Comparison of ENCODE assay signal across 26 mouse cellular contexts in the genomic region with DNA sequence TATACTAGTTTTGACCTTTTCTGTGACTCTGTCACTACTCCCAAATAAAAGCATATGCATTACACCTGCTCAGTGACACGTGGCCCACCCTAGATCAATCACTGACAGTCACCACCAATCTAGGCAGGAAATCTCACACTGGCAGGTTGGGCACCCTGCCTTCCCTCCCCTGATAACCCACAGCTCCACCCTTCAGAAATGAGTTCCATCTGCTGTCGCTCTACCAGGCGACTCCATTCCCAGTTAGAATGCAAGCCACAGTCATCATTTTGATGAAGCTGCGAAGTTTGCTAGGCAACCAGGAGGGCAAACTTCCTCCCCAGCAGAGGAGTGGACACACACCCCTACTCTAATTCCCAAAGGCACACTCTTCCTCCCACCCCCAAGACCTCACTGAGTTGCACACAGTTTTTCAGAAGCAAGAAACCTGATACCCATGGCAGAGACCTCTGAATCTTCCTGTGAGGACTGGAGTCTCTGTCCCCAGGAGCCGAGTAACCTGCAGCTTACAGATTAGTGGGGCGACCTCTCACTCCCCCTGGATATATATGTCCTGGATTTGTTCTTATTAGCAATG.
A peak's percentile ranks its signal among the peaks of the same experiment; 100 is the strongest.
DNase-seq lines count a peak whose midpoint lies in the region; ATAC-seq and TF ChIP-seq lines count a peak whose summit lies in the region.
"Had no signal": no experiment of that assay in that cellular context is flagged by ENCODE, and none has a peak within 500 bp of the region (broad histone marks: within the 10 kb centered on the region; RNA-seq: fewer than 3 reads in every experiment).

No protein-coding gene starts in this region.

- peak; percentile 59; the same call in 1 of the 2 replicates for ATAC-seq in kidney, embryonic 14.5 days (ENCODE audit: low FRiP score, low TSS enrichment)
- no peak for ATAC-seq in embryonic facial prominence, embryonic 11.5 days (replicated peaks; ENCODE audit: insufficient number of reproducible peaks, low FRiP score, low TSS enrichment, low read depth)
- ATAC-seq: forebrain, embryonic 13.5 days; hindbrain, postnatal 0 days; intestine, embryonic 16.5 days; liver, embryonic 12.5 days; Patski had no signal

- H3K4me1 ChIP-seq in kidney, embryonic 14.5 days (ENCODE audit: control insufficient read depth, insufficient read depth, low read length) = peaks cover 18% of the 10 kb centered on the region
- no peaks in the 10 kb centered on the region for H3K4me1 ChIP-seq in embryonic facial prominence, embryonic 11.5 days (ENCODE audit: control insufficient read depth, insufficient read depth, low read length)
- H3K4me1 ChIP-seq in forebrain, embryonic 10.5 days = peaks cover 8% of the 10 kb centered on the region
- H3K4me1 ChIP-seq: forebrain, embryonic 13.5 days; heart, embryonic 12.5 days; liver, embryonic 12.5 days had no signal

- 21% methylated on average over 6 of the region's 6 CpGs for WGBS in kidney, embryonic 14.5 days
- WGBS in embryonic facial prominence, embryonic 11.5 days = 35% methylated on average over 6 of the region's 6 CpGs
- 64% methylated on average over 6 of the region's 6 CpGs for WGBS in forebrain, embryonic 10.5 days

- H3K9ac ChIP-seq in kidney, embryonic 14.5 days (ENCODE audit: low read depth, low read length) = no peak overlapping the region
- no peak overlapping the region for H3K9ac ChIP-seq in embryonic facial prominence, embryonic 11.5 days (replicated peaks; ENCODE audit: low read length)
- H3K9ac ChIP-seq: embryonic facial prominence, embryonic 13.5 days; forebrain, embryonic 13.5 days; heart, embryonic 12.5 days; limb, embryonic 13.5 days; liver, embryonic 12.5 days had no signal

- no peaks in the 10 kb centered on the region for H3K9me3 ChIP-seq in kidney, embryonic 14.5 days (ENCODE audit: control insufficient read depth, low read length)
- no peaks in the 10 kb centered on the region for H3K9me3 ChIP-seq in embryonic facial prominence, embryonic 11.5 days (replicated peaks; ENCODE audit: control insufficient read depth, low read length)
- H3K9me3 ChIP-seq in forebrain, embryonic 10.5 days = no peaks in the 10 kb centered on the region
- H3K9me3 ChIP-seq: embryonic facial prominence, embryonic 13.5 days; forebrain, embryonic 13.5 days; heart, embryonic 12.5 days; limb, embryonic 13.5 days; liver, embryonic 12.5 days had no signal

- no peaks in the 10 kb centered on the region for H3K27me3 ChIP-seq in kidney, embryonic 14.5 days (ENCODE audit: control insufficient read depth, insufficient read depth, low read length)
- no peaks in the 10 kb centered on the region for H3K27me3 ChIP-seq in embryonic facial prominence, embryonic 11.5 days (ENCODE audit: control insufficient read depth, insufficient read depth, low read length)
- H3K27me3 ChIP-seq in forebrain, embryonic 10.5 days (ENCODE audit: poor library complexity, severe bottlenecking) = no peaks in the 10 kb centered on the region
- H3K27me3 ChIP-seq: CH12.LX; forebrain, embryonic 13.5 days; liver, embryonic 12.5 days; Patski had no signal

- no peak overlapping the region for H3K4me3 ChIP-seq in kidney, embryonic 14.5 days (ENCODE audit: low read length)
- H3K4me3 ChIP-seq in embryonic facial prominence, embryonic 11.5 days (ENCODE audit: low read depth, low read length) = no peak overlapping the region
- H3K4me3 ChIP-seq in forebrain, embryonic 10.5 days = no peak overlapping the region
- H3K4me3 ChIP-seq: embryonic facial prominence, embryonic 13.5 days; erythroblast, embryonic 14.5 days; forebrain, embryonic 13.5 days; heart, embryonic 12.5 days; limb, embryonic 13.5 days; liver, embryonic 12.5 days had no signal

- TF ChIP-seq POLR2A in brain, embryonic 14.5 days (IDR thresholded peaks at IDR 0.05; ENCODE audit: borderline replicate concordance, extremely low read depth, insufficient read depth, insufficient read length, poor library complexity, severe bottlenecking) = no peak

- TF ChIP-seq CTCF in brain, embryonic 14.5 days (IDR thresholded peaks at IDR 0.05; ENCODE audit: borderline replicate concordance, extremely low read depth, insufficient read depth, insufficient read length) = no peak

- H3K4me2 ChIP-seq in kidney, embryonic 14.5 days (replicated peaks; ENCODE audit: low read depth, low read length) = no peak overlapping the region
- no peak overlapping the region for H3K4me2 ChIP-seq in embryonic facial prominence, embryonic 11.5 days (ENCODE audit: low read depth, low read length)
- H3K4me2 ChIP-seq: embryonic facial prominence, embryonic 13.5 days; forebrain, embryonic 13.5 days; heart, embryonic 12.5 days; limb, embryonic 13.5 days; liver, embryonic 12.5 days; midbrain, embryonic 11.5 days had no signal

- no peaks in the 10 kb centered on the region for H3K36me3 ChIP-seq in kidney, embryonic 14.5 days (ENCODE audit: control insufficient read depth, insufficient read depth, low read length)
- no peaks in the 10 kb centered on the region for H3K36me3 ChIP-seq in embryonic facial prominence, embryonic 11.5 days (replicated peaks; ENCODE audit: control insufficient read depth, insufficient read depth, low read depth, low read length)
- no peaks in the 10 kb centered on the region for H3K36me3 ChIP-seq in forebrain, embryonic 10.5 days (replicated peaks)
- H3K36me3 ChIP-seq: embryonic facial prominence, embryonic 13.5 days; G1E; heart, embryonic 12.5 days; limb, embryonic 13.5 days; liver, embryonic 12.5 days had no signal

- H3K27ac ChIP-seq in kidney, embryonic 14.5 days (ENCODE audit: low read depth, low read length) = no peak overlapping the region
- no peak overlapping the region for H3K27ac ChIP-seq in embryonic facial prominence, embryonic 11.5 days (replicated peaks; ENCODE audit: low read depth, low read length)
- no peak overlapping the region for H3K27ac ChIP-seq in forebrain, embryonic 10.5 days
- H3K27ac ChIP-seq: embryonic facial prominence, embryonic 13.5 days; forebrain, embryonic 13.5 days; hindbrain, postnatal 0 days; limb, embryonic 13.5 days; liver, embryonic 12.5 days had no signal

- DNase-seq in kidney, adult 11 months = no peak
- DNase-seq in brain, embryonic 14.5 days (ENCODE audit: low read depth) = peak; percentile 20
- peak; percentile 48 to 52 for DNase-seq in cerebellum, postnatal 25 days
- DNase-seq in embryonic facial prominence, embryonic 11.5 days (ENCODE audit: low spot score) = peak; percentile 22
- DNase-seq in retina, embryonic 14.5 days (ENCODE audit: low spot score) = no peak
- DNase-seq in forebrain, embryonic 10.5 days (ENCODE audit: extremely low spot score, low spot score) = no peak
- DNase-seq: adrenal gland, postnatal 36 days; B cell, adult 2 months; gastrocnemius, postnatal 10 days; heart, adult 18-20 months; heart, postnatal 10 days; lung, adult 18-20 months; lung, postnatal 10 days had no signal

Comparison
In these comparisons a context has a peak if more than half of its experiments do, and no peak if none do; other contexts are left out.
1. DNase-seq: peak in brain, embryonic 14.5 days (single experiment), cerebellum, postnatal 25 days (2 of 2) and embryonic facial prominence, embryonic 11.5 days (single experiment); none in kidney, adult 11 months (single experiment), retina, embryonic 14.5 days (single experiment) and forebrain, embryonic 10.5 days (single experiment).